Mouse (Mus musculus) lung, embryonic 14.5 days (tissue): ENCODE data around the gene 0610030E20Rik. TPM values are rescaled to one million over a fixed set of nuclear protein-coding genes. Genes with fewer than 3 reads are reported as not detected.
A peak's percentile ranks its signal among the peaks of the same experiment; 100 is the strongest.

Experiments
- ATAC-seq: fragments of 200-750 bp; cut with Nextera tagmentation; 2 replicates; pipeline ENCODE4 v1.8.0; 2017; ENCODE audit warnings: mild to moderate bottlenecking, moderate TSS enrichment, moderate library complexity; ENCODE audit not compliant: insufficient read depth
- DNase-seq: peaks from one replicate; pipeline ENCODE4 v3.0.0-alpha.2; 2015
- H3K27ac ChIP-seq: fragments of 300-500 bp; sonication (generic); 2 replicates; pipeline ENCODE4 v1.5.1; 2014; ENCODE audit warnings: low read depth, mild to moderate bottlenecking, moderate library complexity
- H3K27me3 ChIP-seq: fragments of 300-500 bp; sonication (generic); 2 replicates; pipeline ENCODE4 v1.6.1; 2014; ENCODE audit warnings: low read length, control low read depth; ENCODE audit not compliant: insufficient read depth
- H3K36me3 ChIP-seq: fragments of 300-500 bp; sonication (generic); 2 replicates; pipeline ENCODE4 v1.6.1; 2014; ENCODE audit warnings: control low read depth; ENCODE audit not compliant: insufficient read depth
- H3K4me1 ChIP-seq: fragments of 300-500 bp; sonication (generic); 2 replicates; pipeline ENCODE4 v1.6.1; 2014; ENCODE audit warnings: antibody characterized with exemption, control low read depth; ENCODE audit not compliant: insufficient read depth
- H3K4me2 ChIP-seq: fragments of 300-500 bp; sonication (generic); 2 replicates; pipeline ENCODE4 v1.6.1; 2014; ENCODE audit warnings: mild to moderate bottlenecking
- H3K4me3 ChIP-seq: fragments of 300-500 bp; sonication (generic); 2 replicates; pipeline ENCODE4 v1.5.1; 2014; ENCODE audit warnings: low read depth, low read length
- H3K9ac ChIP-seq: fragments of 300-500 bp; sonication (generic); 2 replicates; pipeline ENCODE4 v1.6.1; 2014
- H3K9me3 ChIP-seq: fragments of 300-500 bp; sonication (generic); 2 replicates; pipeline ENCODE4 v1.6.1; 2016; ENCODE audit warnings: low read depth, low read length, control low read depth
- CTCF ChIP-seq: IDR thresholded peaks from 2 replicates; pipeline ENCODE4 v1.5.1; 2016; ENCODE audit warnings: antibody characterized with exemption, low read depth
- WGBS: fragments of 180-500 bp; shearing (Covaris S2); extraction: QIAGEN DNeasy Blood & Tissue Kit; methylation state at CpG from one replicate; pipeline ENCODE4 v1.1.7; 2014; 5-methylcytosine and 5-hydroxymethylcytosine counted together
- polyA plus RNA-seq: library from polyadenylated mRNA; unstranded; fragments of >200 nt; fragmentation: Nextera tagmentation; extraction: Ambion mirVana; gene quantifications from 2 replicates; pipeline ENCODE4 v1.2.1, GENCODE M21; 2014

The 0610030E20Rik gene
- 25.5 and 29.7 TPM in 2 replicates for polyA plus RNA-seq

DNA sequence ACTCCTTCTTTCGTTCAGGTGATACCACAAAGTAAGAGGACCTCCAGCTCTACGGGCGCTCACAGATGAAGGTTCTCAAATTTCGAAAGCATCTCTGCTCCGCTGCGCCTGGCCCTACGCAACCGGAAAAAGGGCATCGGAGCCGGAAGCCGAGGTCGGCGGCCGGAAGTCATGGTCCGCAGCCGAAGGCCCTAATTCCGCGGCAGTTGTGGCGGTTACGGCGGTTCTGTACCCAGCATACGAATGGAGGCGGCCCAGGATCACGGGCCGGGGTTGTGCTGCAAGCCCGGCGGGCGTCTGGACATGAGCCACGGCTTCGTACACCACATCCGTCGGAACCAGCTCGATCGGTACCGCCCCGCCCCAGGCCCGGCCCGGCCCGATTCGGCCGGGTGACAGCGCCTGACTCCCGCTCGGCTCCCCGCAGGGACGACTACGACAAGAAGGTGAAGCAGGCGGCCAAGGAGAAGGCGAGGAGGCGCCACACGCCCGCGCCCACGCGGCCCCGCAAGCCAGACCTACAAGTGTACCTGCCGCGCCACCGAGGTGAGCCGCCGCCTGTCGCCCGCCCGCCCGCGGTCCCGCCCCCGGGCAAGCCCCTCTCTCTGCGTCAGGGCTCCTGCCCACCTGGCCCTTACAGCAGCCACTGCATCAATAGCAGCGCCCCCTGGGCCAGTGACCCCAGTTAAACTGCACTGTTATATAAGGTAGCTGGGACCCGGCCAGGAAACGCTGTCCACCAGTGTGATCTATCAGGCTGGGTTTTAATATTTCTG is at the start of gene 0610030E20Rik:
TSS of gene 0610030E20Rik (plus strand) at position 152 of the 776 bp plus-strand sequence.
- DNase-seq (peak; percentile 88), ATAC-seq (peak; percentile 64)
- Histone ChIP-seq H3K4me3 (peak within 1 kb of the TSS; percentile 92), H3K27me3 (no peaks in the 10 kb centered on the region), H3K36me3 (peaks cover 31% of the 10 kb centered on the region), H3K9me3 (no peaks in the 10 kb centered on the region), H3K9ac (peak within 1 kb of the TSS; percentile 90), H3K27ac (peak within 1 kb of the TSS; percentile 94), H3K4me1 (peaks cover 8% of the 10 kb centered on the region; the same call in 1 of the 2 replicates), H3K4me2 (peak within 1 kb of the TSS; percentile 69)
- peak; percentile 37; the same call in 1 of the 2 replicates for TF ChIP-seq CTCF
- WGBS: under 1% methylated on average over 70 of the region's 72 CpGs

DNA sequence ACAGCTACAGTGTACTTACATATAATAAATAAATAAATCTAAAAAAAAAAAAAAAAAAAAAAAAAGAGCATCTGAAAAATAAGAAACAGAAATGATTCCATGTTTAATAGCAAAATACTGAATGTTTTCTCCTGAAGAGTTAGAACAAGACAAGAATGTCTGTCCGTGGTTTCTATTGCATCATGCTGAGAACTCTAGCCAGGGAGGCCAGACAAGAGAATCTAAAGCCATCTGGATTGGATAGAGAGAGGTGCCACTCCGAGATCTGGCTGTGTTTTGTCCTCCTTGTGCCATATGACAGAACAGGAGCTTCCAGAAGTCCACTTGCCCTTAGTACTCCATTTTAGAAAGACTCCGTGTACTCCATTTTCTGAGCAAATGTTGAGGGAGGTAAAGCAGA is 49.3 kb upstream of the 0610030E20Rik start:
- DNase-seq (no peak), ATAC-seq (no peak)
- H3K36me3 ChIP-seq: no peaks in the 10 kb centered on the region
- H3K27me3 ChIP-seq: no peaks in the 10 kb centered on the region
- 78% methylated on average over 3 of the region's 3 CpGs for WGBS
- H3K4me1 ChIP-seq: peaks cover 2% of the 10 kb centered on the region; the same call in 1 of the 2 replicates
- H3K9ac ChIP-seq: no peak overlapping the region
- no peaks in the 10 kb centered on the region for H3K9me3 ChIP-seq
- no peak overlapping the region for H3K4me3 ChIP-seq
- H3K4me2 ChIP-seq: no peak overlapping the region
- TF ChIP-seq CTCF: no peak
- H3K27ac ChIP-seq: no peak overlapping the region

DNA sequence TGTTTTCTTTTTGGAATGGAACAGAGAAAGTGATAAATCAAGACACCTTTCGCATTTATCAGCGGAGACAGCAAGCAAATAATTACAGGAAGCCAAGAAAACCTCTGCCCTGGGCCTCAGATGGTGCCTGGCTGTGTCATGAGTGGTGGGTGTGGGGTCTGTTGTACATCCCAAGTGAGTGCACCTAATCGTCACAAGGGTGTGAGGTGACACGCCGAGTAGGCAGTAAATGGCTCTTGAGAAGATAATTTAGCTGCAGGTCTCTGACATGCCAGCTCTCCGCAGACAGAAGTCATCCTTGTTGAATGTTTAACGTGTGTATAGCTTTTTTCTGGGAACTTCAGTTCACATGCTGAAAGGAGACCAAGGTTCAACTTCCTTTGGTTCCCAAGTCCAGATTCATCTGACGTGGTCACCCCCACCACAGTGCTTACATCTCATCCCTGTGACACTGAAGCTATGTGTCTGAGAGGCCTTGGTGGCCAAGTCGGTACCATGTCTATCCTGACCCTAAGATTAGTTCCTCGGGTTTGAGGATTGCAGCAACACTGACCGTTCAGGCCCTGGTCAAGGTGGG is 44.7 kb upstream of the 0610030E20Rik start:
- Histone ChIP-seq H3K9me3 (no peaks in the 10 kb centered on the region), H3K4me1 (peaks cover 5% of the 10 kb centered on the region; the same call in 1 of the 2 replicates), H3K9ac (no peak overlapping the region), H3K4me3 (no peak overlapping the region), H3K27me3 (no peaks in the 10 kb centered on the region), H3K4me2 (no peak overlapping the region), H3K36me3 (no peaks in the 10 kb centered on the region), H3K27ac (no peak overlapping the region)
- ATAC-seq (no peak), DNase-seq (no peak)
- WGBS: 74% methylated on average over 11 of the region's 11 CpGs
- TF ChIP-seq CTCF: no peak

DNA sequence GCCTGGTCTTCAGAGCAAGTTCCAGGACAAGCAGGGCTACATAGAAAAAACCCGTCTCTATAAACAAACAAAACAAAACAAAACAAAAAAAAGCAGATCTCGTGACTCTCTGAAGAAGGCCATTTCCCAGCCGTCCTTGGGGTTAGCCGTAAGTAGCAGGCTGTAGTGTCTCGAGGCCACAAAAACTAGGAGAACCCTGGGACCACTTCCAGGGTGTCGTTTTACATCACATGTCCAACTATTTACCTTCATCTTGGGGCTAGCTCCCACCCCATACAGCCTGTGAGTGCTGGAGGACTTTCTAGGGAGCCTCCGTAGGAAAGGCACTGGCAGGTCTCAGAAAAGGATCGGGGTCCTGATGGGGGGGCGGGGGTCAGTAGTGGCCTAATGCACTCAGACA is 43.6 kb upstream of the 0610030E20Rik start:
- ATAC-seq (peak; percentile 53), DNase-seq (peak; percentile 49)
- H3K9ac ChIP-seq: no peak overlapping the region
- no peaks in the 10 kb centered on the region for H3K27me3 ChIP-seq
- no peaks in the 10 kb centered on the region for H3K36me3 ChIP-seq
- WGBS: 33% methylated on average over 9 of the region's 9 CpGs
- no peaks in the 10 kb centered on the region for H3K9me3 ChIP-seq
- H3K4me1 ChIP-seq: peaks cover 5% of the 10 kb centered on the region; the same call in 1 of the 2 replicates
- peak overlapping the region; percentile 21 for H3K27ac ChIP-seq
- no peak overlapping the region for H3K4me3 ChIP-seq
- TF ChIP-seq CTCF: no peak
- no peak overlapping the region for H3K4me2 ChIP-seq

DNA sequence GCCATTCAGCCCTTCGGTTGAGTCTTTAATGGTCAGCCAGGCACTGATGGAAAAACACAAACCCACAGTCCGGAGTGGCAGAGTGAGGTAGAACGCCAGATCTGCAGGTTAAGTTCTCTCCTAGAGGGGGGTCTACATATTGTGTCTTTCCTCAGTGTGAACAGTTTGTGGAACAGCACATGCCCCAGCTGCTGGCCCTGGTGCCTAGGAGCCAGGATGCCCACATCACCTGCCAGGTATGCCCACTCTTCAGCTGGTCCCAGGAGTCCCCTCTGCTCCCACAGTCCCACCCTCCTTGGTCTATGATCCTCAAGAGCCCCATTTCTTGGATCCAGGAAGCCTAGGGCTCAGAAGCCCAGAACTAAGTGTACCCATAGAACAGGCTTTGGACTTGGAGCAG is 34.9 kb upstream of the 0610030E20Rik start:
- Histone ChIP-seq H3K27ac (no peak overlapping the region), H3K4me3 (no peak overlapping the region), H3K4me2 (no peak overlapping the region), H3K4me1 (no peaks in the 10 kb centered on the region), H3K9me3 (no peaks in the 10 kb centered on the region), H3K9ac (no peak overlapping the region), H3K27me3 (no peaks in the 10 kb centered on the region), H3K36me3 (peaks cover 25% of the 10 kb centered on the region)
- ATAC-seq: no peak
- 89% methylated on average over 3 of the region's 3 CpGs for WGBS
- no peak for DNase-seq
- no peak for TF ChIP-seq CTCF

DNA sequence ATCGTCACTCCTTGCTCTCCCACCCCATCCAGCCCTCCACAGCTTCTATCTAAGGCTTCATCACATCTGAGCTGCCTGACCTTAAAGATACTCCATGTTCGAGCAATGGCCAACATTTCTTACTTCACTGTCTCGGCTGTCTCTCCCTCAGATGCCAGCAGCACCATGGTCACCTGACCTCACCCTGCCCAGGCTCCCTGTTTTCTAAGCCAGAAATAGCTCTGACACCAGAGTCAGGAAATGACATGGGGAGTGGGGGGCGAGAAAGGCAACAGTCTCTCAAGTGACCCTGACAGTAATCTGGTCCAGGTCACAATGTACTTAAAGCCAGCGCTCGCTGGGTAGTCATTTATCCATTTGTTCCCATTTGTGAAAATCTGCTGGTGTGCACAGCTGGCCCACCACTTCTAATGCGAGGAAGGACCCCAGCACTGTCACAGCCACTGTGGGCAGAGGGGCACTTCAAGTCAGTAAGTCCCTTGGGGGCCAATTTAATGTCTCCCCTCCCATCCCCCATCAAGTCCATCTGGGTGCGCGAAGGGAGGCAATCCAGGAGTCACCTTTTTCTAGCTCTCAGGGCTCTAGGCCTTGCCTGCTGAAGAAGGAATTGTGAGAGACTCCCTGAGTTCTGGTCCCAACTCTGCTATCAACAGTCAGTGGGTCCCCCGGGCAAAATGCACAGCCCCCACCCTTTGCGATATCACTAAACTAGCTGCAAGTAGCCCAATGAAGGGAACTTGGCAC is 33.8 kb upstream of the 0610030E20Rik start:
- H3K4me2 ChIP-seq: no peak overlapping the region
- H3K4me1 ChIP-seq: no peaks in the 10 kb centered on the region
- H3K9ac ChIP-seq: no peak overlapping the region
- no peak for ATAC-seq
- no peaks in the 10 kb centered on the region for H3K27me3 ChIP-seq
- no peak for TF ChIP-seq CTCF
- H3K36me3 ChIP-seq: peaks cover 35% of the 10 kb centered on the region
- H3K27ac ChIP-seq: no peak overlapping the region
- H3K4me3 ChIP-seq: no peak overlapping the region
- no peak for DNase-seq
- H3K9me3 ChIP-seq: no peaks in the 10 kb centered on the region
- 84% methylated on average over 11 of the region's 11 CpGs for WGBS

DNA sequence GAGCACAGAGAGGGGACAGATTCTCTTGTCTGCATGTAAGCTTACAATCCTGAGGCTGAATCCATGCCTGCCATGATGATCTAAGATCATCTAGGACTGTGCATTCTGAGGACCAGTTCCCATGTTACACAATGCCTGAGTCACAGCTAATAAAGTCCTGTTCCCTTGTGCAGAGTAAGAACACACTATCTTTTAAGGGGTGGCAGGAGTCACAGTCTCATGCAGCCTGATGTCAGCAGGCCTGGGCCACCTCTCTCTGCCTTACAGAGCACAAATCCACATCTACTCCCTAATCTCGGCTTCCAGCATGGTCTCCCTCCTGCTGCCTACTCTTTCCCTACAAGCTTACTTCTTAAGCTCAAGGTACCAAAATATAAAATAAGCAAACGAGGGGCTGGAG is 31.7 kb upstream of the 0610030E20Rik start:
- Histone ChIP-seq H3K27me3 (no peaks in the 10 kb centered on the region), H3K27ac (no peak overlapping the region), H3K9me3 (no peaks in the 10 kb centered on the region), H3K9ac (no peak overlapping the region), H3K36me3 (peaks cover 55% of the 10 kb centered on the region), H3K4me2 (no peak overlapping the region), H3K4me3 (no peak overlapping the region), H3K4me1 (no peaks in the 10 kb centered on the region)
- WGBS: 72% methylated on average over 2 of the region's 2 CpGs
- no peak for TF ChIP-seq CTCF
- no peak for DNase-seq
- no peak for ATAC-seq
